Mouse (Mus musculus): ENCODE measurements around the gene Rsph9.

Rsph9 gene

GRCm38 (mm10) chr17:46102608-46103159 is 41.3 kb downstream of the Rsph9 start:
- WGBS: 69% methylated on average over 8 of the region's 8 CpGs

GRCm38 (mm10) chr17:46101906-46102305 is 42.1 kb downstream of the Rsph9 start:
- 93% methylated on average over 9 of the region's 9 CpGs for WGBS

- 62% methylated on average over 8 of the region's 8 CpGs for WGBS
Measured at GRCm38 (mm10) chr17:46098525-46098924, 45.5 kb downstream of the Rsph9 start.

- 77% methylated on average over 14 of the region's 14 CpGs for WGBS
Measured at GRCm38 (mm10) chr17:46091899-46092298, 52.1 kb downstream of the Rsph9 start.

GRCm38 (mm10) chr17:46091351-46091750 is 52.7 kb downstream of the Rsph9 start:
- 57% methylated on average over 1 of the region's 1 CpGs for WGBS

- 66% methylated on average over 17 of the region's 17 CpGs for WGBS
Measured at GRCm38 (mm10) chr17:46086341-46086870, 57.6 kb downstream of the Rsph9 start.

GRCm38 (mm10) chr17:46084091-46084501 is 59.9 kb downstream of the Rsph9 start:
- 12% methylated on average over 10 of the region's 10 CpGs for WGBS

GRCm38 (mm10) chr17:46083381-46083780 is 60.6 kb downstream of the Rsph9 start:
- WGBS: 79% methylated on average over 3 of the region's 3 CpGs

- 73% methylated on average over 7 of the region's 7 CpGs for WGBS
Measured at GRCm38 (mm10) chr17:46081657-46082056, 62.4 kb downstream of the Rsph9 start.

- WGBS: 81% methylated on average over 5 of the region's 5 CpGs
Measured at GRCm38 (mm10) chr17:46081042-46081441, 63.0 kb downstream of the Rsph9 start.

GRCm38 (mm10) chr17:46080388-46080787 is 63.6 kb downstream of the Rsph9 start:
- 77% methylated on average over 7 of the region's 7 CpGs for WGBS

- 76% methylated on average over 2 of the region's 2 CpGs for WGBS
Measured at GRCm38 (mm10) chr17:46079037-46079436, 65.0 kb downstream of the Rsph9 start.

- WGBS: 96% methylated on average over 12 of the region's 12 CpGs
Measured at GRCm38 (mm10) chr17:46077921-46078534, 66.0 kb downstream of the Rsph9 start.

GRCm38 (mm10) chr17:46076260-46076551 is 67.8 kb downstream of the Rsph9 start:
- WGBS: 62% methylated on average over 1 of the region's 1 CpGs

GRCm38 (mm10) chr17:46075551-46076259 is 68.3 kb downstream of the Rsph9 start:
- 76% methylated on average over 5 of the region's 5 CpGs for WGBS

- 79% methylated on average over 3 of the region's 3 CpGs for WGBS
Measured at GRCm38 (mm10) chr17:46075116-46075485, 68.9 kb downstream of the Rsph9 start.

GRCm38 (mm10) chr17:46074398-46075115 is 69.5 kb downstream of the Rsph9 start:
- 68% methylated on average over 7 of the region's 7 CpGs for WGBS

- 54% methylated on average over 23 of the region's 23 CpGs for WGBS
Measured at GRCm38 (mm10) chr17:46073730-46074301, 70.2 kb downstream of the Rsph9 start.

Data from cerebral cortex, adult 2 months (tissue).